Mouse (Mus musculus) v-Abl transformed pro-B cells (cell line): ENCODE data around the gene Bri3.

Experiments used
- in situ Hi-C, 2 experiments: fragments of 400-800 bp; cut with MboI; formaldehyde crosslinking; loops; one replicate each; pipeline ENCODE4 v1.15.1; 2025; ENCODE audit not compliant: unreplicated experiment in 2 of 2

The Bri3 gene

GRCm38 (mm10) chr5:144243901-144244487 is at the start of gene Bri3:
Bri3 (plus strand) TSS chr5:144244437.
- in situ Hi-C loops: no loop called here

GRCm38 (mm10) chr5:144195567-144195966 is 48.7 kb upstream of the Bri3 start:
- in situ Hi-C loops: loop anchor here in 1 of 2 experiments (25.0 kb wide), 1 partner anchor 1283 kb away; the partner anchor contains the start of gene Actb

DNA sequence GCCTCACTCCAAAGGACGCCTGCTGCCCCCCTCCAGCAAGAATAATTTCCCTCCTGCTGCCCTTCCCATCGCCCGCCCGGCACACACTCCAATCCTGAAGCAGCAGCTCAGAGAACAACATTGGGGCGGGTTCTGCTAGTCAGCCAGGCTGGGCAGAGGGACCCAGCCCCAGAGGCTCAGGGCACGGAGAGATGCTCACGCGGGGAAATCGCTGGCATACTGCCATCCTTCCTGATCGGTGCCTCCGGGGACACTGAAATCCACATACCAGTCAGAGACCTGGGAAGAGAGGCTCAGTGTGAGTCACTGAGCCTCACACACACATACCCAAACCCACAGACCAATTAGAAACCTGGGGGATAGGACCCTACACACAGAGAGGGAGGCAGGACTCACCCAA is 43.6 kb upstream of the Bri3 start:
- in situ Hi-C loops: loop anchor here in 1 of 2 experiments (5.0 kb wide), 1 partner anchor 43 kb away; no protein-coding TSS in a partner anchor

DNA sequence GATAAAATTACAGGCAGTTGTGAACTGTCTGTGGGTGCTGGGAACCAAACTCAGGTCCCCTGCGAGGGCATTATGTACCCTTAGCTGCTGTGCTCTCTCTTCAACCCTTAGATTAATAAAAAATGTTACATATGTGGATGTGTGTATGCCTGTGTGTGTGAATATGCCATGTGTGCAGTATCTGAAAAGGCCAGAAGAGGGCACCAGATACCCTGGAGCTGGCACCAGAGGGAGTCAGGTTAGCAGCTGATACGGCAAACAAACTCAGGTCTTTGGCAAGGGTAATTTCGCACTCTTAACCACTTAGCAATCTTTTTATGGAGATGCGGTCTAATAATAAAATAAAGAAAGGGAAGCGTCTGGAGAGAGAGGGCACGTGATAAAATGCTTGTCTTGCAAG is 41.8 kb upstream of the Bri3 start:
- in situ Hi-C loops: loop anchor here in 1 of 2 experiments (5.0 kb wide), 1 partner anchor 45 kb away; no protein-coding TSS in a partner anchor

DNA sequence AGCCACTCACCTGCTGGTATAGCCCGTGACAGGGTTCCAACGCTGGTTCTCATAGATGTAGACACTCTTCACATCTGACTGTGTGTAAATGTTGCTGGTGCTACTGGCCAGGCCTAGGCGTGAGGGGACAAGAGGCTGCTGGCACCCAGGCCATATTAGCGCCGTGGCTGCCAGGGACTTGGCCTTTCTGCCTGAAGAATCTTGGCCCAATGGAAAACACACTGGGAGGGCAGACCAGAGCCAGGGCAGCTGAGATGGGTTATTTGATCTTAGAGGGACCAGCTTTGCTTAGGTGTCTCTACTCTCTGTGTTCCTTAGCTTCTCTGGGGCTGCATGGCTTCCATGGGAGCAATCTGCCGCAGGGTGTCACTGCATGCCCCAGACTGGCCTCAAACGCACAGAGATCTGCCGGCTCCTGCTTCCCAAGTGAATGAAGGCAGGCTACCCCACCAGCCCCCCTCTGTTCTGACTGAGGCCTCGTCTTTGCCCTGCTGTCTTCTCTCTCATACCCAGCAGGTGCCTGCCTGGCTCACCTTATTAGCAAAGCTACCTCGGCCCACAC is 40.8 kb upstream of the Bri3 start:
- in situ Hi-C loops: loop anchor here in 1 of 2 experiments (5.0 kb wide), 1 partner anchor 46 kb away; no protein-coding TSS in a partner anchor

GRCm38 (mm10) chr5:144204303-144204702 is 39.9 kb upstream of the Bri3 start:
- in situ Hi-C loops: loop anchor here in 1 of 2 experiments (5.0 kb wide), 1 partner anchor 47 kb away; no protein-coding TSS in a partner anchor

GRCm38 (mm10) chr5:144204911-144205310 is 39.3 kb upstream of the Bri3 start:
- in situ Hi-C loops: loop anchor here (5.0 kb wide), 2 partner anchors 48 to 163 kb away; no protein-coding TSS in a partner anchor

DNA sequence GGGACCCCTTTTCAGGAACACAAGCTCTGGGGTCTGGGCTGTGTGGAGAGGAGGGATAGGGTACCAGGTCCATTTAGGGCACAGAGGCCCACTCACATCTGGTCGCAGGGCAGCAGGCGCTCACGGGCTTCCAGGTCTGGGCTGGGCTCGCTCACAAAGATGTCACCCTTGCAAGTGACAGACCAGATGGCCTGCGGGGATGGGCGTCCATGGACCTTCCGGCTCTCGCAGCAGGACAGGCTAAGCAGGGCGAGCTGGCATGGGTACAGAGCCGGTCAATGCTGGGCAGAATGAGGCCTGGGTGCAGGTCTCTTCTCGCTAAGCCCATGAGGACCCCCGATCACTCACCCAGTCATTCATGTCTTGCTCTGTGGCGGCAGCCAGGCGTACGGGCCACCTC is 38.2 kb upstream of the Bri3 start:
- in situ Hi-C loops: loop anchor here in 1 of 2 experiments (5.0 kb wide), 1 partner anchor 164 kb away; no protein-coding TSS in a partner anchor

GRCm38 (mm10) chr5:144207478-144207877 is 36.8 kb upstream of the Bri3 start:
- in situ Hi-C loops: loop anchor here in 1 of 2 experiments (5.0 kb wide), 1 partner anchor 165 kb away; no protein-coding TSS in a partner anchor

- in situ Hi-C loops: loop anchor here in 1 of 2 experiments (5.0 kb wide), 1 partner anchor 172 kb away; no protein-coding TSS in a partner anchor
These were observed 29.8 kb upstream of the Bri3 start for GRCm38 (mm10) chr5:144214453-144214852.

GRCm38 (mm10) chr5:144215992-144216391 is 28.2 kb upstream of the Bri3 start:
- in situ Hi-C loops: no loop called here

GRCm38 (mm10) chr5:144218061-144218460 is 26.2 kb upstream of the Bri3 start:
- in situ Hi-C loops: no loop called here

GRCm38 (mm10) chr5:144219306-144219705 is 24.9 kb upstream of the Bri3 start:
- in situ Hi-C loops: no loop called here

DNA sequence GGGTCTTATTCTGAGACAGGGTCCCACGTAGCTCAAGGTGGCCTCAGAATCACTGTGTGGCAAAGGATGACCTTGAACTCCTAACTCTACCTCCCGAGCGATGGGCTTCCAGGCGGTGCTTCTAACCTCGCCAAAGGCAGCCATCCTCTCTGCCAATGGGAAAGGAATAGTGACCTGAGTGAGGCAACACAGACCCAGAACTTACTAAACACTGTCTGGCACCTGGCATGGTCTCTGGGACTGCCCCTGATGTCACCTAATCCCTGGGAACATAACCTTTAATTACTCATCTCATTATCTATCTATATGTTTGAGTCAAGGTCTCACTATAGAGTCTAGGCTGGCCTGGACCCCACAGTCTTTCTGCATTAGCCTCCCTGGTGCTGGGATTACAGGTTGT is 24.3 kb upstream of the Bri3 start:
- in situ Hi-C loops: loop anchor here in 1 of 2 experiments (5.0 kb wide), 1 partner anchor 62 kb away; no protein-coding TSS in a partner anchor

DNA sequence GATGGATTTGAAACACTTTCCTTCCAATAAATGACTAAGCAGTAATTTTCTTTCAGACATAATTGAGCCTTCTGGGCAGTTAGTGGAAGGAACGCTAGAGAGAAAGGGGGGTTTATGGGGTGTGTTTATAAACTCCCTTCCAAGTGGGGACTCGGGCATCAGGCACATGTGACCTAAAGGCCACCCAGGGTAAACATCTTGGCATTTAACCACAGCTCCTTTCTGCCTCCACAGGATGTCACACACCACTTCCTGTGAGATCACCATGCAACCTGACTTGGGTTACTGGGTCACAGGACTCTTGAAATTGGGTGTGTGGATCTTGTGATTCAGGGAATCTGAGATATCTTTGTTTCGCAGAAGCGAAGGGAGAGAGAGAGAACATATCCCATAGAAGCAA is 22.9 kb upstream of the Bri3 start:
- in situ Hi-C loops: loop anchor here in 1 of 2 experiments (5.0 kb wide), 1 partner anchor 61 kb away; no protein-coding TSS in a partner anchor

- in situ Hi-C loops: loop anchor here in 1 of 2 experiments (5.0 kb wide), 1 partner anchor 59 kb away; no protein-coding TSS in a partner anchor
These were observed 21.3 kb upstream of the Bri3 start for GRCm38 (mm10) chr5:144222811-144223502.

- in situ Hi-C loops: loop anchor here in 1 of 2 experiments (5.0 kb wide), 1 partner anchor 59 kb away; no protein-coding TSS in a partner anchor
These were observed 20.8 kb upstream of the Bri3 start, which contains the start of gene Tecpr1 for GRCm38 (mm10) chr5:144223503-144223862. Tecpr1 (minus strand) TSS chr5:144223615.

DNA sequence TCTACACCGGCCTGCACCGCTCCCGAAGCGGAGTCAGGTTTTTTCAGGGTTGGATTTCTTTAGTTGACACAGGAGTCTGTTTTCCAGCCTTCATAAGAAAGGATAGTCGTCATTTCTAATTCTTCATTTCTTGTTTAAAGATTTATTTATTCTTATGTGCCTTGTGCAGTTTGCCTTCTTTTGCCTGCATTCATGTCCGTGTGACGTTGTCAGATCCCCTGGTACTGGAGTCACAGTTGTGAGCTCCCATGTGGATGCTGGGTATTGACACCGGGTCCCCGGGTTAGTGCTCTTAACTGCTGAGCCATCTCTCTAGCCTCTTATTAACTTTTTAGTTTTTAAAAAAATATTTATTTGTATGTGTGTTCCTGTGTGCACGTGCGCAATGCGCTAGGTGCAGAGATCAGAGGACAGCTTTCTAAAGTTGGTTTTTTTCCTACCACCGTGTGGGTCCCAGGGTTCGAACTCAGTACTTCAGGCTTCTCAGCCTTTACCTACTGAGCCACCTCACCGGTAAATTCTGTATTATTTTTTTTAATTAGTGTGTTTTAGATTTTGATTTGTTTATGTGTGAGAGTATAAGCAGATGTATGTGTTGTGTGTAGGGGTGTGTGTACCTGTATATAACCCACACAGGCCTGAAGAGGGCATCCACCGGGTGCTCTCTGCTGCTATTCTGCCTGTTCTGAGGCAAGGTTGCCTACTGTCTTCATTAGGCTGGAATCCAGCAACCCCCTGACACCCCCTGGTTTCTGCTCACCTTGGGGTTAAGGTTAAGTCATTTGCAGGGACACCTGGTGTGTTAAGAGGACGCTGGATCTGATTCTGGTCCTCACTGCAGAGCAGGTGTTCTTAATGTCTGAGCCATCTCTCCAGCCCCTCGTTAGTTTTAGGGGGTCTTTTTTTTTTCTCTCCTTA is 20.1 kb upstream of the Bri3 start:
- in situ Hi-C loops: loop anchor here in 1 of 2 experiments (5.0 kb wide), 1 partner anchor 58 kb away; no protein-coding TSS in a partner anchor

DNA sequence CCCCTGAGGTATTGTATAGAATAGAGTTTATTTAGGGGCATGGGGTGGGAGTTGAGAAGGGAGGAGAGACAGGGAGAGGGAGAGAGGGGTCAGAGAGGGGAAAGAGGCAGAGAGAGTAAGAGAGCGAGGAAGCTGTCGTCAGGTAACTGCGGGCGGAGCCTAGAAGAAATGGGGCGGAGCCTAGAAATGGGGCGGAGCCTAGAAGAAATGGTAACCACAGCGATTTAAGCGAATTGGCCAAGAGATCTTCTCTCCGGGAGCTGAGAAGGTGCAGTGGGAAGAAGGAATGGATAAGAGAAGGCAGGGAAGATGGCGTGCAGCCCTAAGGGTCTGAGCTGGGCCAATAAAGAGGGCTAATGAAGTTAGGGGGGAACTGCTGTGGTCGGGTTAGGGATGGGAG is 18.0 kb upstream of the Bri3 start:
- in situ Hi-C loops: no loop called here

DNA sequence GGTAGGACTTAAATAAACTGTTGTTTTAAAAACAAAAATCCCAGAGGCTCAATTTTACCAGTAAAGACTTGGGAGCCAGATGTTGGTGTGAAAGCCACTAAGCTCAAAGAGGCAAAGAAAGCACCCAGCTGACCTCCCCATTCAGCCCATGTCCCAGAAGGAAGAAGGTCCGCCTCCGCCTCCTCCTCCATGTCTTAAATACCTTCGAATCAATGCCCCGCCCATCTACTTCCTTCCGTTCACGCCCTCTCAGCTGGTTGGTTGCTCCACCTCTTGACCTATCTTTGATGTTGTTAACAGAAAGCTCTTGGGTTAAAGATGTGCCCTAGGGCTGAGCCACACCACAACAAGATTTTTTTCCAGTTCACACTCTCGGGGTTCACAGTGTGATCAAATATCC is 14.0 kb upstream of the Bri3 start:
- in situ Hi-C loops: loop anchor here (5.0 kb wide), 2 partner anchors 152 to 502 kb away; no protein-coding TSS in a partner anchor
